Mouse (Mus musculus): ENCODE data around the gene Rflnb.
A peak's percentile ranks its signal among the peaks of the same experiment; 100 is the strongest.

Rflnb gene

DNA sequence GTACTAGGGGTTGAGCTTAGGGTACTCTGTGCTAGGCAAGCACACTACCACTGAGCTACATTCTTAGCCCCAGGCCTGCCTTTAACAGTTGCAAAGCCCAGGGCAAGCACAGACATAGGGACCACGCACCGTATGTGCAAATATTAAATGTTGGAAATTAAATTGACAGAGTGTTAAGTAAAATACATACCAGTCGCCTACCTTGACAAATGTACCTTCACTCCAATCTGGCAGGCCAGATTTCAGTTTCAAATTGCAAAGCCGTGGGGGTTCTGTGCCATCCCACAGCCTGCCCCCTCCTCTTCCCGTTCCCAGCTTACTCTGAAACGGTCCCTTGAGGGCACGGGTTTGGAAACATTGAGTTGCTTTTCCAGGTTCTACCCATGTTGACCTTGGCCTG lies 41.6 kb downstream of the Rflnb start:
- no peak for DNase-seq

DNA sequence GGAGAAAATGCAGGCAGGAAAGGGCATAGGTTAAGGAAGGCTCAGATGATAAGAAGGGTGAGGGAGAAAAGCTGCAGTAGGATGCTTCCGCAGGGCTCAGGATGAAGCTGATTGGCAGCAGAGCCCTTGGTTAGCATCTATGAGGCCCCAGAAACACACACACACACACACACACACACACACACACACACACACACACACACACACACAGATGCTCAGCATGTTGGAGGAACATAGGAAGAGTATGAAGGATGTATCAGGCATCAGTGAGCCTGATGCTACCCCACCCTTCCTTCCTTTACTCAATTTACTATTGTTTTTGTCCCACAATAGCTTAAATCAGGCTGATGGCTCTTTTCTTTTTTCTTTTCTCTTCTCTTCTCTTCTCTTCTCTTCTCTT lies 43.0 kb downstream of the Rflnb start:
- DNase-seq = no peak

GRCm38 (mm10) chr11:75983194-75983593 lies 44.4 kb downstream of the Rflnb start:
- no peak for DNase-seq

DNA sequence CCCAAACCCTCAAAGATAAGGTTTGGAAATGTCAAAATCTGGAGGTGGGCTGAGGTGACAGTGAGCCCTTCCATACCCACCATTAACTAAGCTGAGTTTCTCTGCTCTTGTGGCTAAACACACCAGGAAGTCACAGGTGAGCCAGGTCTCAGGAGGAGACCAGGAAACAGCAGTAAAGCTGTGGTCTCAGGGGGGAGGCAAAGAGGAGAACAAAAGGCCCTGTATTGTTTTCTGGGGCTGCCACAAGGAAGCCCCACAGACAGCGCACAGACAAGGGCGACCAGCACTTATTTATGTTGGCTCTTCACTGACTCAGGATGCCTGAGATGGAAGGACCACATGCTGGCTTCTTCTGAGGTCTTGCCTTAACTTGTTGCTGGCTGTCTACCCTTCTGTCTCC lies 47.2 kb downstream of the Rflnb start:
- DNase-seq = no peak

DNA sequence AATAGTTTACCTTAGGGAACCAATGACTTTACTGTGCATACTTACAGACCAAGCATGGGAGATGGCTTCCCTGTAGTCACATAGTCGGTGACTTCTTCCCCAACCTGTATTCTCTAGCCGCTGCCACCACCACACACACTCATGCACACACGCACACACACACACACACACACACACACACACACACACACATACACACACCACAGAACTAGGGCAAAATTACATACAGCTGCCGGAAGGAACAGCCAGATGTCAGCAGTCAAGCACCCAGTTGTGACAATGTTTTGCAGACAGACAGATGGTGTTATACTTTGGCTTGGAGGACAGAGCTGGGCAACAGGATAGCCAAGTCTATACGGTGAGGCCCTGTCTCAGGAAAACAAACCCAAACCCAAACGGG lies 49.5 kb downstream of the Rflnb start:
- no peak for DNase-seq

- DNase-seq = peak; percentile 40
Measured at GRCm38 (mm10) chr11:75976748-75977147, 50.8 kb downstream of the Rflnb start.

DNA sequence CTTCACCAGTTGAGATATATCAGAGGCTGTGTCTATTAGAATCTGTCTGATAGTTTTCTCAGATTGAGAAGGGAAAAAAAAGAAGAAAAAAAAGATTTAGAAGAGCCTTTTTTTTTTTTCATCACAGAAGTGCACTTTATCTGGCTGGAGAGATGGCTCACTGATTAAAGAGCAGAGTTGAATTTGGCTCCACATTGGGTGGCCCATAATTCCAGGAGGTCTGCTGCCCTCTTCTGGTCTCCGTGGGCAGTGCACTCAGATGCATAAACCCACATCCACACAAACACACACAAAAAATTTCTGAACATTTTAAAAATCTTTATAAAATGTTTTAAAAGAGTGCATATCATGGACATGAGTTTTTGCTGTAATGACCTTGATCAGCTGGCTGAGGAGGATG lies 53.6 kb downstream of the Rflnb start:
- DNase-seq = no peak

GRCm38 (mm10) chr11:75972916-75973567 lies 54.5 kb downstream of the Rflnb start:
- DNase-seq = no peak

DNA sequence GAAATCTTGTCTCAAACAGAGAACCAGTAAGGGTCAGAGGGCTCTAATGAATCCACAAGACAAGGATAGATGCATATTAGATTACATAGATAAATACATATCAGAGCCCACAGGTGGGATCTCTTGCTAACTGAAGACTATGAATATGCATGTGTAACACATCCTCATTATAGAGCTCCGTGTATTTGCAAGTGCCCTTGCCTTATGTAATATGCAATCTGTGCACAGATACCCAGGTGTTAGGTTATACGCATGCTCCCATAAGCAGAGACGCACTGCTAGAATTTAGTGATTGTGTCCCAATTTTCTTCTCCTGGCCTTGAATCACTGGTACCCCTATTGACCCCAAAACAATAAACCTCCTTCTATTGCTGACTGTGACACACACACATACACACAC lies 55.4 kb downstream of the Rflnb start:
- no peak for DNase-seq

GRCm38 (mm10) chr11:75970629-75971028 lies 57.0 kb downstream of the Rflnb start:
- no peak for DNase-seq

All from kidney, adult 18-20 months (tissue).